Mouse (Mus musculus): ENCODE measurements around the gene Polr2b. TPM values are rescaled to one million over a fixed set of nuclear protein-coding genes. Genes with fewer than 3 reads are reported as not detected.

Gene Polr2b
- 10 to 100 TPM; 34.8 to 38.3 TPM for total RNA-seq (2021)

- intact Hi-C loops (cut with DNase I) = loop anchor here (2.0 kb wide), 1 partner anchor 43 kb away; no protein-coding TSS in a partner anchor
- peak; percentile 99 to 100 for DNase-seq
Observed at GRCm38 (mm10) chr5:77309924-77310772, at the start of gene Polr2b, which contains the start of gene Noa1. TSS of gene Polr2b (plus strand) at chr5:77310147. TSS of gene Noa1 (minus strand) at chr5:77310084.

GRCm38 (mm10) chr5:77261137-77261536 lies 48.8 kb upstream of the Polr2b start:
- intact Hi-C loops (cut with DNase I) = no loop called here
- DNase-seq = no peak

- intact Hi-C loops (cut with DNase I) = no loop called here
- no peak for DNase-seq
Observed at GRCm38 (mm10) chr5:77262105-77262504, 47.8 kb upstream of the Polr2b start.

GRCm38 (mm10) chr5:77265081-77265670 lies 44.8 kb upstream of the Polr2b start, which contains the start of gene Rest:
TSS of gene Rest (plus strand) at chr5:77265491.
- intact Hi-C loops (cut with DNase I) = no loop called here
- DNase-seq = peak; percentile 82 to 85

GRCm38 (mm10) chr5:77265671-77266065 lies 44.3 kb upstream of the Polr2b start:
- intact Hi-C loops (cut with DNase I) = loop anchor here (2.0 kb wide), 1 partner anchor 43 kb away; no protein-coding TSS in a partner anchor
- peak; percentile 68 to 77 for DNase-seq

- peak; percentile 53 to 70 for DNase-seq
- intact Hi-C loops (cut with DNase I) = loop anchor here (2.0 kb wide), 1 partner anchor 43 kb away; no protein-coding TSS in a partner anchor
Observed at GRCm38 (mm10) chr5:77266066-77266885, 43.7 kb upstream of the Polr2b start.

- intact Hi-C loops (cut with DNase I) = loop anchor here (2.0 kb wide), 1 partner anchor 42 kb away; no protein-coding TSS in a partner anchor
- no peak for DNase-seq
Observed at GRCm38 (mm10) chr5:77266886-77267401, 43.0 kb upstream of the Polr2b start.

- DNase-seq = no peak
- intact Hi-C loops (cut with DNase I) = loop anchor here (2.0 kb wide), 1 partner anchor 41 kb away; no protein-coding TSS in a partner anchor
Observed at GRCm38 (mm10) chr5:77267441-77267840, 42.5 kb upstream of the Polr2b start.

GRCm38 (mm10) chr5:77267957-77268624 lies 41.9 kb upstream of the Polr2b start:
- DNase-seq = no peak
- intact Hi-C loops (cut with DNase I) = loop anchor here (2.0 kb wide), 1 partner anchor 41 kb away; no protein-coding TSS in a partner anchor

- intact Hi-C loops (cut with DNase I) = no loop called here
- no peak for DNase-seq
Observed at GRCm38 (mm10) chr5:77269399-77269798, 40.5 kb upstream of the Polr2b start.

GRCm38 (mm10) chr5:77273151-77273550 lies 36.8 kb upstream of the Polr2b start:
- intact Hi-C loops (cut with DNase I) = no loop called here
- DNase-seq = no peak

GRCm38 (mm10) chr5:77275950-77276349 lies 34.0 kb upstream of the Polr2b start:
- peak; percentile 15 to 62 for DNase-seq
- intact Hi-C loops (cut with DNase I) = no loop called here

- intact Hi-C loops (cut with DNase I) = no loop called here
- DNase-seq = no peak
Observed at GRCm38 (mm10) chr5:77277204-77277603, 32.7 kb upstream of the Polr2b start.

- DNase-seq = no peak
- intact Hi-C loops (cut with DNase I) = no loop called here
Observed at GRCm38 (mm10) chr5:77281518-77282174, 28.3 kb upstream of the Polr2b start.

- DNase-seq = no peak
- intact Hi-C loops (cut with DNase I) = no loop called here
Observed at GRCm38 (mm10) chr5:77282242-77282641, 27.7 kb upstream of the Polr2b start.

GRCm38 (mm10) chr5:77285685-77286084 lies 24.3 kb upstream of the Polr2b start:
- no peak for DNase-seq
- intact Hi-C loops (cut with DNase I) = no loop called here

GRCm38 (mm10) chr5:77286904-77287303 lies 23.0 kb upstream of the Polr2b start:
- DNase-seq = no peak

GRCm38 (mm10) chr5:77287901-77288300 lies 22.0 kb upstream of the Polr2b start:
- DNase-seq = no peak
- intact Hi-C loops (cut with DNase I) = no loop called here

More at GRCm38 (mm10) chr5:77286904-77287303, 23.0 kb upstream of the Polr2b start:
- intact Hi-C loops (cut with DNase I) = no loop called here

GRCm38 (mm10) chr5:77289686-77290085 lies 20.3 kb upstream of the Polr2b start:
- DNase-seq = no peak

More at GRCm38 (mm10) chr5:77289686-77290085, 20.3 kb upstream of the Polr2b start:
- intact Hi-C loops (cut with DNase I) = no loop called here
